Mouse (Mus musculus) lung, adult 10 weeks (tissue): ENCODE results near the gene Olfr612. TPM values are rescaled to one million over a fixed set of nuclear protein-coding genes. Genes with fewer than 3 reads are reported as not detected.

ENCODE experiments used
- polyA plus RNA-seq: library from polyadenylated mRNA; stranded (reverse); fragments of 350-450 nt; fragmentation: Illumina TruSeq; extraction: RNeasy Lipid Tissue Mini Kit (QIAGEN cat#74804); gene quantifications from one replicate; pipeline ENCODE4 v1.2.3, GENCODE M21; 2014; ENCODE audit warnings: low read depth, low replicate concordance; ENCODE audit not compliant: insufficient read depth

Gene Olfr612
- polyA plus RNA-seq = not detected

DNA sequence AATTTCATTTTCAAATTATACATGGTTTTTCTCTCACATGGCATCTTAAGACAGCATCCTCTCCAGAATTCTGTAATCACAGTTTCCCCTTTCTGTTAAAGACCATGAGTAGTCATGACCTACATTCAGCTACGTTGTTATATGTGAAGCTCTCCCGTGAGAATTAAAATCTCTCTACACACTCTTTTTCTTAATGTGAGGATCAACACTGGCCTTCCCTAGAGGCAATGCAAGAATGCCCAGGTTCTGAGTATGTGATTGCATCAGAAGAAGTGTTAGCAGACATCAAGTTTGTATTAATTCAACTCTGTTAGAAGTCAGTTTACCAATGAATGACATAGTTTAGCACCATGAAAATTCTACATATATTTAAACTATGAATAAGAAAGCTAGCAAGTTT, at the start of gene Olfr612:
Gene Olfr612 (minus strand): TSS at position 101 of the 400 bp plus-strand sequence.

DNA sequence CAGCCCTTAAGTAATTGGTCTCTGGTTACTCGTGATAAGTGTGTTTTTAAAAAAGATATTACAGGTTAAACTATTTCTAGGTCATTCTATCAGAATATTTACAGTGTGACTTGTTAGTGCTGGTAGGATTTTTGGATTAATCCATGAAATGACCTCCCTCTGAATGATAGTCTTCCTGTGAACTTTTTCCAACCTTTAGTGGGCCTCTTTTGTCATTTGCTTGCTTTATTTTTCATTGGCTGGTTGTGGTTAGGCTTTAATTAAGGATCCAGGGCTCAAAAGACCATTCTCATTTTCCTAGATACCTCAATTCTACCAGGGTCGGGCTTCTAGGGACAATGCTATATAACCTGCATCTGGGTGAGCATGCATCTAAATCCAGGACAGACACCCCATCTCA, 47.3 kb upstream of the Olfr612 start, which contains the start of gene Olfr618:
Gene Olfr618 (plus strand): TSS at position 301 of the 400 bp plus-strand sequence.

DNA sequence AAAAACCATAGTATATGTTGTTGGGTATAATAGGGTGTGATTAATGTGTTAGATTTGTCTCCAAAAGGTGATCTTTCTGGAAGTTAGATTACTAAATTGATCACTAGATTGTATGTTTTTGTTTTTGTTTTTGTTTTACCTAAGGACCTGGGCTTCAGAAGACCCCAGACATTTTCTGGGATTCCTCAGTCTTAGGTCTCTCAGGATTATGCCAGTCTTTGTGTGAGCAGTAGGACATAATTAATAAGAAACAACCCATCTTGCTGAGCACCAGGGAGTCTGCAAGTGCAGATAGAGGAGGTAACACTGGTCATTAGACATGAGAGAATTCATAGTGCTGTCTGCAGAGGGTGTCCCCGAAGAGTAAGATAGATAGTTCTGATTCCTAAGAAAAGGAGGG, 30.2 kb upstream of the Olfr612 start, which contains the start of gene Olfr617:
Gene Olfr617 (plus strand): TSS at position 301 of the 400 bp plus-strand sequence.

DNA sequence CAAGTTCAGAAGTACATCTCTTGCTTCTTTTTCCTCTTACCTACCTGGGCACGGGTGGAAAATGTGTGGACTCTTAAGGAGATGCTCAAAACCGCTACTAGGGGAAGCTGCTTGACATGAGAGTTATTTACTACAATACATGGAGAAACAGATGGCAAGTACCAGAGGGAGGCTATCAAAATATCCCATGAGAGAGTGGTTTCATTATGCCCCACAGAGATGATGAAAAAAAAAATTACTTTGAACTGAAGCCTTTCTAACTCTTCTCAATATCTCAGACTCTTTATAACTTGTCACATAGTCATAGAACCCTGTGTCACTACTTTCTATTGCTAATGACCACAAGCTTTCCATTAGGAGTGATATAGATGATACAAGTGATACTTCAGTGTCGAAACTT, 26.5 kb upstream of the Olfr612 start, which contains the start of gene Olfr616:
Gene Olfr616 (minus strand): TSS at position 101 of the 400 bp plus-strand sequence.

DNA sequence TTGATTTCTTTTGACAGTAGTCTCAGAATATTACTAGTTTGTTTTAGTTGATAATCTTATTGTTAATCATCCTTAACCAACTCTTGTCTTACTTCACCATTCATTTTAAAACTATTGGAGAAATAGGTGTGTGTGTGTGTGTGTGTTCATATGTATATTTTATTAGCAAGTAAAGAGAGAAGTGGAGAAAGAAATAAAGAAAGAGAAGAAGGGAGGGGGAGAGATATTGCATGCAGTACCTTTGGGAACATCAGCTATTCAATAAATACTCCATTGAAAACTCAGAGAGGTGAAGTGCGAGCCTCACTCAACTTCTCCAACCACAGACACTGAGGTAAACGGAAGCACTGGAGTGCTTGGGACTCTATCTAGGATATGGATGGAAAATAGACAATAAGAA, 13.3 kb upstream of the Olfr612 start, which contains the start of gene Olfr615:
Gene Olfr615 (plus strand): TSS at position 301 of the 400 bp plus-strand sequence.

DNA sequence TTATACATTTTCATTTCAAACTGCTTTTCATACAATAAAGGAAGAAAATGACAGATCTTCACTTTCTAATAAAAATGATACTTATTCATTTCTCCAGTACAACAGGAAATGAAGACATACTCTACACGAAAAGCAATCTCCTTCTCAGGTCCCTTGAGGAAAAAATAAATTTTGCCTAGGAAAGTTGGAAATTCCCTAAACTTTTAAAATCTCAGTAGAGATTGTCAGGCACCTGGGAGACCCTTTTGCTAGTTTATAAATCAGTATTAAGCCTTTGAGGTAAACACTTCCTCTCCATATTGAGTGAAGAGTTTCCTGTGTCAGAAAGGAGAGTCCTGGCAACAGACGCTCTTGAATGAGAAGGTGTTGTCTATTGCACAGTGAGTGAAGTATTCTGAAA, 5.3 kb upstream of the Olfr612 start, which contains the start of gene Olfr613:
Gene Olfr613 (plus strand): TSS at position 301 of the 400 bp plus-strand sequence.

DNA sequence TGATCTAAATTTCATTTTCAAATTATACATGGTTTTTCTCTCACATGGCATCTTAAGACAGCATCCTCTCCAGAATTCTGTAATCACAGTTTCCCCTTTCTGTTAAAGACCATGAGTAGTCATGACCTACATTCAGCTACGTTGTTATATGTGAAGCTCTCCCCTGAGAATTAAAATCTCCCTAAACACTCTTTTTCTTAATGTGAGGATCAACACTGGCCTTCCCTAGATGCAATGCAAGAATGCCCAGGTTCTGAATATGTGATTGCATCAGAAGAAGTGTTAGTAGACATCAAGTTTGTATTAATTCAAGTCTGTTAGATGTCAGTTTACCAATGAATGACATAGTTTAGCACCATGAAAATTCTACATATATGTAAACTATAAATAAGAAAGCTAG, 21.8 kb downstream of the Olfr612 start, which contains the start of gene Olfr611:
Gene Olfr611 (minus strand): TSS at position 101 of the 400 bp plus-strand sequence.

DNA sequence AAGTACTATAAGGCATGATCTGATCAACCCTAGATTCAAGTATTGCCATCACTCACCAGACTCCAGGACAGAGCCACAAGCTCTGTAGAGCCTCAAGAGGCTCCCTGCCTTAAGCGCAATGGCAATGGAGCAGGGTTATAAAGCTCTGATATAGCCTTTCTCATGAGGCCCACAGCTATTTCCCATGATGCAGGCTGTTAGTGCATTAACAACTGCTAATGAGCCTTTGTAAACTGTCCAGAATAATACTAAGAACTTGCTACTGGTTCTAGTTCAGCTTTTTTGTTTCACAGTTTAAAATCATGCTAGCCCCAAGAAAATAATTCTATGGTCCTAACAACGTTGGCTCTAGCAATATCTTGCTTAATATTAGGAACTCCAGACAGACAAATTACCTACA, 30.5 kb downstream of the Olfr612 start, which contains the start of gene Olfr610:
Gene Olfr610 (minus strand): TSS at position 101 of the 400 bp plus-strand sequence.

DNA sequence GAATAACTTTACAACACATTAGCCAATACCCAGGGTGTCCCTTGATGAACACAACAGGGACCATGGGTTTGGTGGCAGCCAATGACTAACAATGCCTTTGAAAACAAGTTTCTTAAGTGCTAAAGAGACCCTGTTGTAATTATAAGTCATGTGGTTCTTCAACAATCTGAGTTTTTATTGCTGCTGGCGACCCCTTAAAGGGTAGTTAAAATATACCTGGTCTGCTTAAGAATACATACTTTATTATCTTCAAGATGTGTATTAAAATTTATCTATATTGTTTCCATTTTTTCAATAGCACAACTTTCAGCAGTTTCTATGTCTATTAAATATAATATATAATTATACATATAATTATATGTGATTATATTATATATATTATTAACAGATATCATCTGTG, 44.6 kb downstream of the Olfr612 start, which contains the start of gene Olfr609:
Gene Olfr609 (minus strand): TSS at position 101 of the 400 bp plus-strand sequence.

Other genes starting within 250 kb of the Olfr612 start
- gene Olfr596, start 237.1 kb downstream of the Olfr612 start, polyA plus RNA-seq = not detected
- not detected for gene Olfr597, start 226.4 kb downstream of the Olfr612 start, polyA plus RNA-seq
- not detected for gene Olfr598, start 219.1 kb downstream of the Olfr612 start, polyA plus RNA-seq
- gene Olfr599, start 206.8 kb downstream of the Olfr612 start, polyA plus RNA-seq = not detected
- gene Olfr600, start 193.0 kb downstream of the Olfr612 start, polyA plus RNA-seq = not detected
- gene Olfr601, start 180.1 kb downstream of the Olfr612 start, polyA plus RNA-seq = not detected
- gene Olfr603, start 156.5 kb downstream of the Olfr612 start, polyA plus RNA-seq = not detected
- not detected for gene Usp17lc, start 127.6 kb downstream of the Olfr612 start, polyA plus RNA-seq
- gene Olfr605, start 97.3 kb downstream of the Olfr612 start, polyA plus RNA-seq = not detected
- gene Olfr606, start 93.7 kb downstream of the Olfr612 start, polyA plus RNA-seq = not detected
- gene Olfr607, start 78.6 kb downstream of the Olfr612 start, polyA plus RNA-seq = not detected
- gene Olfr608, start 72.8 kb downstream of the Olfr612 start, polyA plus RNA-seq = not detected
- gene Olfr609, start 44.7 kb downstream of the Olfr612 start, polyA plus RNA-seq = not detected
- gene Olfr610, start 30.6 kb downstream of the Olfr612 start, polyA plus RNA-seq = not detected
- gene Olfr611, start 21.9 kb downstream of the Olfr612 start, polyA plus RNA-seq = not detected
- not detected for gene Olfr613, start 5.4 kb upstream of the Olfr612 start, polyA plus RNA-seq
- not detected for gene Olfr615, start 13.4 kb upstream of the Olfr612 start, polyA plus RNA-seq
- not detected for gene Olfr616, start 26.4 kb upstream of the Olfr612 start, polyA plus RNA-seq
- not detected for gene Olfr617, start 30.3 kb upstream of the Olfr612 start, polyA plus RNA-seq
- not detected for gene Olfr618, start 47.4 kb upstream of the Olfr612 start, polyA plus RNA-seq
- gene Olfr619, start 57.9 kb upstream of the Olfr612 start, polyA plus RNA-seq = not detected
- gene Olfr620, start 69.8 kb upstream of the Olfr612 start, polyA plus RNA-seq = not detected
- not detected for gene Olfr622, start 100.0 kb upstream of the Olfr612 start, polyA plus RNA-seq
- gene Olfr623, start 121.0 kb upstream of the Olfr612 start, polyA plus RNA-seq = not detected
- 0.04 TPM for gene Olfr624, start 128.5 kb upstream of the Olfr612 start, polyA plus RNA-seq
- gene Olfr625-ps1, start 140.0 kb upstream of the Olfr612 start, polyA plus RNA-seq = not detected
- gene Olfr243, start 172.0 kb upstream of the Olfr612 start, polyA plus RNA-seq = not detected
- not detected for gene Olfr628, start 187.7 kb upstream of the Olfr612 start, polyA plus RNA-seq
- not detected for gene Olfr629, start 202.2 kb upstream of the Olfr612 start, polyA plus RNA-seq
- gene Olfr630, start 214.6 kb upstream of the Olfr612 start, polyA plus RNA-seq = not detected
- not detected for gene Olfr69, start 228.9 kb upstream of the Olfr612 start, polyA plus RNA-seq
- not detected for gene Olfr68, start 237.0 kb upstream of the Olfr612 start, polyA plus RNA-seq
- gene Olfr67, start 249.1 kb upstream of the Olfr612 start, polyA plus RNA-seq = not detected